Mouse (Mus musculus): ENCODE measurements around the gene Ttc41. TPM values are rescaled to one million over a fixed set of nuclear protein-coding genes. Genes with fewer than 3 reads are reported as not detected.

Ttc41 gene
- polyA plus RNA-seq (2012; rRNA removed), result 4.6 and 5.0 TPM in 2 replicates

GRCm38 (mm10) chr10:86705318-86705921 is at the start of gene Ttc41, which contains the start of gene Hsp90b1:
TSS of gene Ttc41 (plus strand) at chr10:86705811.
TSS of gene Hsp90b1 (minus strand) at chr10:86705509.

GRCm38 (mm10) chr10:86763672-86764071 is 58.1 kb downstream of the Ttc41 start, which contains the start of gene Gm49358:
TSS of gene Gm49358 (plus strand) at chr10:86763972.

GRCm38 (mm10) chr10:86778398-86779116 is 72.9 kb downstream of the Ttc41 start, which contains the start of gene Nt5dc3:
TSS of gene Nt5dc3 (plus strand) at chr10:86779005.

Other genes starting within 250 kb of the Ttc41 start
- gene Syn3, start 206.9 kb upstream of the Ttc41 start, polyA plus RNA-seq (2012; rRNA removed), result 2.0 and 2.9 TPM in 2 replicates
- 426 and 573 TPM in 2 replicates for gene Hsp90b1, start 302 bp upstream of the Ttc41 start, polyA plus RNA-seq (2012; rRNA removed)
- gene Gm49358, start 58.2 kb downstream of the Ttc41 start, polyA plus RNA-seq (2012; rRNA removed), result not detected in 2 replicates
- 4.6 and 5.8 TPM in 2 replicates for gene Nt5dc3, start 73.2 kb downstream of the Ttc41 start, polyA plus RNA-seq (2012; rRNA removed)